Mouse (Mus musculus): Measurements from ENCODE around the gene Gas2l1.

GRCm38 (mm10) chr11:5067063-5067462 is 1.9 kb upstream of the Gas2l1 start:
- TF ChIP-seq EP300 (IDR thresholded peaks at IDR 0.05; ENCODE audit: insufficient read depth, low read depth, low read length) (no peak), POLR2A (IDR thresholded peaks at IDR 0.05; ENCODE audit: insufficient read depth, low read length) (no peak), CTCF (IDR thresholded peaks at IDR 0.05; ENCODE audit: low read depth, low read length) (no peak)
